Mouse (Mus musculus) inflammation-experienced regulatory T-cells, adult 16 weeks (primary cell): ENCODE data around the gene Ptafr. TPM values are rescaled to one million over a fixed set of nuclear protein-coding genes. Genes with fewer than 3 reads are reported as not detected.

Experiments
- polyA plus RNA-seq: library from polyadenylated mRNA; unstranded; fragments of 100-300 nt; shearing (Covaris generic); gene quantifications from one replicate; pipeline ENCODE4 v1.2.1, GENCODE M21; 2017

Ptafr gene
- polyA plus RNA-seq: 0.83 TPM

DNA sequence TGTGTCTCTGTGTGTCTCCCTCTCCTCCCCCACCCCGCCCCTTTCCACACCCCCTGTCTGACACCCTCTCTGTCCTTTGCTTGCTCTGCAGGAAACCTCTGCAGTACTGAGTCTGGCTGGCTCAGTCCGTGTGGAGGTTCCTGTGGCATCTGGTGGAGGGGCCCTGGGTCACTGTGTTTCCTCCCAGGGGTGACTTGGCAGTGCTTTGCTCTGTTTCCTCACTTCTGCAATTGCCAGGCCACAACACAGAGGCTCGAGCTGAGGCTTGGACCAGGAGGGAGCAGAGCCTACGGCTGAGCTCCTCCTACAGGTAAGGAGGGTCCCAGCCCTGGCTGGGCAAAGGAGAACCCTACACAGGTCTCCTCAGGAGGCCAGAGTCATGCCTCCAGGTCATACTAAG is at the start of gene Ptafr:
Gene Ptafr (plus strand): TSS at position 103 of the 400 bp plus-strand sequence.

DNA sequence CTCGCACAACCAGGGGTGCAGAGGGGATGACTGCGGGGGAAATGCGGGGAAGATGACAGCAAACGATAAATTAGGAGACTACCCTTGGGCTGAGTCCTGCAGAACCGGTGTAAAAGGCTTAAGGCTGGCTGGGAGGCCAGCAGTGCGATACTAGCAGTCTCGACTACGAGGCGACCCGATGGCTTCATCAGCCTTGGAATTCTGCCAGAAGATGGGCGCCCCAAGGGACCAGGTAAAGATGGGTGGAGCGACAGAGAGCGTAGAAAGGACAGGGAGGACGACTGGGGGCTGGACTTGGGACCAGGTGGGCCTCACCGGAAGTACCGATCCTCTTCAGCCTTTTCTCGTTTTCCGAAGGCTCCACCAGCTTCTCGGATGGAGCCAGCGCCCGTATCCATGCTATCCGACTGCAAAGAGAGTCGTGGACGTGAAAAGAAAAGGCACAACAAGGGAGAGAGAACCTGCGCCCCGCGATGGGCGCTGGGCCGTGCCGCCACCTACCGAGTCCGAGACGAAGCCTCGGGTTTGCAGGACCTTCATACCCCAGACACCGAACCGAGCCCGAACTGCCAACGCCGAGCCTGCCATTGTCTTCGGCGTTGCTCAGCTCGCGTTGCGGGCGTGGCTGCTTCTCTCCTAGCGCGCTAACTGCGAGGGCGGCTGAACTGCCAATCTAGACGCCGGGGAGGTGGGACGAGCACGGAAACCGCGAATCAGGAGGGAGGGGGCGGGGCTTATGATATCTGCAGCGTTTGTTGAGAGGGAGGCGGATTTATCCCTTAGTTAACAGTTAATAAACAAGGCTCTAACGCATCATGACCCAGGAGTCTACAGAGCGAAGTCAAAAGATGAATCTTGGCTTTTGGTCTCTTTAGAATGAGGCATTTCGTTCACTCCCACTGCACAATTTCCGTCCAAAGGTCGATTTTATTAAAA is 30.6 kb upstream of the Ptafr start, which contains the start of gene Atpif1:
Gene Atpif1 (minus strand): TSS at position 679 of the 936 bp plus-strand sequence.

DNA sequence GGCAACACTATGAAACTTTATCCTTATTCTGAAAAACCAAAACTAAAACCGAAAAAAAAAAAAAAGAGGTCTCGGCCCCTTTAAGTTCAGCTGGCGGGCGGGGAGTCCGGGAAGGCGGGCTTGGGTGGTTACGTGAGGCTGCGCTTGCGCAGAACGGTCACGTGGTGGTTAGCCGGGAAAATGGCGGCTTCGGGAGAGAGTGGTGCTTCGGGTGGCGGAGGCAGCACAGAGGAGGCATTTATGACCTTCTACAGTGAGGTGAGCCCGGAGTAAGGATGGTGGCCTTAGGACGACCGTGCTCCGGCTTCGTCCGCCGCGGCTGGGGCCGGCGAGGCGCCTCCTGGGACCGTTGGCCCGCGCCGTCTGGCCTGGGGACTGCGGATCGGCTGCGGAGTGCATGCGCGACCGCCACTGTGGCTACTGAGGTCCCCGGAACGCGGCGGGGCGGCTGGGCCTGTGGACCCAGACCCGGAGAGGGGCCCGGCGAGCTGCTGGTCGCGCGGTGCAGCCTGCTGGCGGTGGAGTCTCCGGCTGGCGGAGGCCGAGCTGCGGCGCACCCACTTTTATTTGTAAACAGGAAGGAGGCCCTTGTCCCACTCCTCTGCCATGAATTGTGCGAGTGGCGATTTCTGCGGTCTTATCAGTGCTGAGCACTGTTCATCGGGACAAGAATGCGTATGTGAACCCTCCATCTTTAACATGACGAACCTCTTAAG is 28.3 kb upstream of the Ptafr start, which contains the start of gene Dnajc8:
Gene Dnajc8 (plus strand): TSS at position 145 of the 716 bp plus-strand sequence.

Other genes starting within 250 kb of the Ptafr start
- gene Trnau1ap, start 234.5 kb upstream of the Ptafr start, polyA plus RNA-seq: 55.5 TPM
- gene Rcc1, start 210.5 kb upstream of the Ptafr start, polyA plus RNA-seq: 37.0 TPM
- gene Phactr4, start 141.6 kb upstream of the Ptafr start, polyA plus RNA-seq: 3.7 TPM
- gene Med18, start 100.1 kb upstream of the Ptafr start, polyA plus RNA-seq: 32.0 TPM
- 13.8 TPM for gene Sesn2, start 53.6 kb upstream of the Ptafr start, polyA plus RNA-seq
- 233 TPM for gene Atpif1, start 30.4 kb upstream of the Ptafr start, polyA plus RNA-seq
- gene Dnajc8, start 28.5 kb upstream of the Ptafr start, polyA plus RNA-seq: 230 TPM
- 37.8 TPM for gene Eya3, start 74.9 kb downstream of the Ptafr start, polyA plus RNA-seq
- gene Xkr8, start 168.5 kb downstream of the Ptafr start, polyA plus RNA-seq: 8.1 TPM
- 2.6 TPM for gene Smpdl3b, start 193.2 kb downstream of the Ptafr start, polyA plus RNA-seq
- gene Rpa2, start 204.3 kb downstream of the Ptafr start, polyA plus RNA-seq: 69.4 TPM
- 3.1 TPM for gene Themis2, start 232.3 kb downstream of the Ptafr start, polyA plus RNA-seq